Mouse (Mus musculus) hindbrain, embryonic 16.5 days (tissue): ENCODE measurements around the gene Scn8a. TPM values are rescaled to one million over a fixed set of nuclear protein-coding genes. Genes with fewer than 3 reads are reported as not detected.

Experiments used
- ATAC-seq: fragments of 200-750 bp; cut with Nextera tagmentation; 2 replicates; pipeline ENCODE4 v1.8.0; 2017; ENCODE audit warnings: moderate TSS enrichment, moderate library complexity
- H3K27ac ChIP-seq: fragments of 300-500 bp; sonication (generic); 2 replicates; pipeline ENCODE4 v1.5.1; 2014; ENCODE audit warnings: low read depth, mild to moderate bottlenecking, control low read depth, low read length, moderate library complexity
- H3K27me3 ChIP-seq: fragments of 300-500 bp; sonication (generic); replicated peaks from 2 replicates; pipeline ENCODE4 v1.6.1; 2014; ENCODE audit warnings: low read length; ENCODE audit not compliant: control insufficient read depth, insufficient read depth
- H3K36me3 ChIP-seq: fragments of 300-500 bp; sonication (generic); 2 replicates; pipeline ENCODE4 v1.6.1; 2014; ENCODE audit warnings: mild to moderate bottlenecking, low read length, moderate library complexity, mixed read lengths; ENCODE audit not compliant: control insufficient read depth, insufficient read depth
- H3K4me1 ChIP-seq: fragments of 300-500 bp; sonication (generic); 2 replicates; pipeline ENCODE4 v1.6.1; 2014; ENCODE audit warnings: low read depth, low read length; ENCODE audit not compliant: control insufficient read depth, insufficient read depth
- H3K4me2 ChIP-seq: fragments of 300-500 bp; sonication (generic); 2 replicates; pipeline ENCODE4 v1.6.1; 2014; ENCODE audit warnings: mild to moderate bottlenecking, low read length, control low read depth, moderate library complexity
- H3K4me3 ChIP-seq: fragments of 300-500 bp; sonication (generic); 2 replicates; pipeline ENCODE4 v1.5.1; 2014; ENCODE audit warnings: mild to moderate bottlenecking, low read length, control low read depth, moderate library complexity
- H3K9ac ChIP-seq: fragments of 300-500 bp; sonication (generic); 2 replicates; pipeline ENCODE4 v1.6.1; 2014; ENCODE audit warnings: low read depth, mild to moderate bottlenecking, control low read depth, low read length, moderate library complexity
- H3K9me3 ChIP-seq: fragments of 300-500 bp; sonication (generic); 2 replicates; pipeline ENCODE4 v1.6.1; 2014; ENCODE audit warnings: mild to moderate bottlenecking, low read length, moderate library complexity; ENCODE audit not compliant: control insufficient read depth
- WGBS: fragments of 180-500 bp; shearing (Covaris S2); extraction: QIAGEN DNeasy Blood & Tissue Kit; methylation state at CpG from one replicate; pipeline ENCODE4 v1.1.7; 2014; 5-methylcytosine and 5-hydroxymethylcytosine counted together
- polyA plus RNA-seq: library from polyadenylated mRNA; unstranded; fragments of >200 nt; fragmentation: Nextera tagmentation; extraction: Ambion mirVana; gene quantifications from 2 replicates; pipeline ENCODE4 v1.2.1, GENCODE M21; 2015

Gene Scn8a
- polyA plus RNA-seq, 1 experiment from 2014 or later = 11.6 TPM

- H3K4me3 ChIP-seq = no peak overlapping the region
- H3K4me1 ChIP-seq = no peaks in the 10 kb centered on the region; the same call in 1 of the 2 replicates
- H3K27ac ChIP-seq = no peak overlapping the region
- WGBS = 23% methylated on average over 8 of the region's 8 CpGs
- H3K9ac ChIP-seq = no peak overlapping the region
- H3K9me3 ChIP-seq = no peaks in the 10 kb centered on the region
- no peak overlapping the region for H3K4me2 ChIP-seq
- no peak for ATAC-seq
- H3K27me3 ChIP-seq = no peaks in the 10 kb centered on the region
- no peaks in the 10 kb centered on the region for H3K36me3 ChIP-seq
Measured at GRCm38 (mm10) chr15:100952854-100953253, 83.2 kb downstream of the Scn8a start.

DNA sequence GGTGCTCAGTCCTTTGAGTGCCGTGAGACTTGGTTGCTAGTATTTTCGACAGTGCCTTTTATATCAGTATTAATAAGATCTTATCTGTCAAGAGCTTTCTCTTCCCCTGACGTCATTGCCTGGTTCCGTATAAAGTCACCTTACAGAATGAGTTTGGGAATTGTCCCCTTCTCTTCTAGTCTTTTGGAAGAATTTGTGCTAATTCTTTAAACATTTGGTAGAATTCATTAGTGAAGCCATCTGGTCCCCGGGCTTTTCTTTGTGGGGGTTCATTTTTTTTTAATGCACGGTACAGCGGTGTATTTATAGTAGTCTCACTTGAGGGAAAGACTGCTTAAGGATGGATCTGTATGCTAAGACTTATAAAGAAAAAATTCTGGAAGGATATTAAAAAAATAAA is 84.3 kb downstream of the Scn8a start:
- Histone ChIP-seq H3K4me3 (no peak overlapping the region), H3K9ac (no peak overlapping the region), H3K4me1 (no peaks in the 10 kb centered on the region; the same call in 1 of the 2 replicates), H3K27me3 (no peaks in the 10 kb centered on the region), H3K9me3 (no peaks in the 10 kb centered on the region), H3K36me3 (no peaks in the 10 kb centered on the region), H3K4me2 (no peak overlapping the region), H3K27ac (no peak overlapping the region)
- 49% methylated on average over 7 of the region's 7 CpGs for WGBS
- ATAC-seq = no peak

GRCm38 (mm10) chr15:100954751-100955150 is 85.1 kb downstream of the Scn8a start:
- Histone ChIP-seq H3K27me3 (no peaks in the 10 kb centered on the region), H3K27ac (no peak overlapping the region), H3K4me1 (no peaks in the 10 kb centered on the region; the same call in 1 of the 2 replicates), H3K9me3 (no peaks in the 10 kb centered on the region), H3K4me2 (no peak overlapping the region), H3K9ac (no peak overlapping the region), H3K36me3 (no peaks in the 10 kb centered on the region; the same call in 1 of the 2 replicates), H3K4me3 (no peak overlapping the region)
- no peak for ATAC-seq
- 68% methylated on average over 16 of the region's 16 CpGs for WGBS

- Histone ChIP-seq H3K27me3 (no peaks in the 10 kb centered on the region), H3K9ac (no peak overlapping the region), H3K4me2 (no peak overlapping the region), H3K36me3 (no peaks in the 10 kb centered on the region; the same call in 1 of the 2 replicates), H3K4me1 (no peaks in the 10 kb centered on the region), H3K27ac (no peak overlapping the region), H3K4me3 (no peak overlapping the region), H3K9me3 (no peaks in the 10 kb centered on the region)
- 82% methylated on average over 6 of the region's 6 CpGs for WGBS
- ATAC-seq = no peak
Measured at GRCm38 (mm10) chr15:100960958-100961357, 91.3 kb downstream of the Scn8a start.

GRCm38 (mm10) chr15:100961561-100961960 is 91.9 kb downstream of the Scn8a start:
- Histone ChIP-seq H3K9ac (no peak overlapping the region), H3K9me3 (no peaks in the 10 kb centered on the region), H3K4me3 (no peak overlapping the region), H3K27ac (no peak overlapping the region), H3K36me3 (no peaks in the 10 kb centered on the region; the same call in 1 of the 2 replicates), H3K4me1 (no peaks in the 10 kb centered on the region), H3K27me3 (no peaks in the 10 kb centered on the region), H3K4me2 (no peak overlapping the region)
- WGBS = 79% methylated on average over 4 of the region's 4 CpGs
- no peak for ATAC-seq

GRCm38 (mm10) chr15:100971443-100971842 is 101.8 kb downstream of the Scn8a start:
- WGBS = 79% methylated on average over 11 of the region's 11 CpGs
- H3K36me3 ChIP-seq = peaks cover 28% of the 10 kb centered on the region
- no peak overlapping the region for H3K27ac ChIP-seq

DNA sequence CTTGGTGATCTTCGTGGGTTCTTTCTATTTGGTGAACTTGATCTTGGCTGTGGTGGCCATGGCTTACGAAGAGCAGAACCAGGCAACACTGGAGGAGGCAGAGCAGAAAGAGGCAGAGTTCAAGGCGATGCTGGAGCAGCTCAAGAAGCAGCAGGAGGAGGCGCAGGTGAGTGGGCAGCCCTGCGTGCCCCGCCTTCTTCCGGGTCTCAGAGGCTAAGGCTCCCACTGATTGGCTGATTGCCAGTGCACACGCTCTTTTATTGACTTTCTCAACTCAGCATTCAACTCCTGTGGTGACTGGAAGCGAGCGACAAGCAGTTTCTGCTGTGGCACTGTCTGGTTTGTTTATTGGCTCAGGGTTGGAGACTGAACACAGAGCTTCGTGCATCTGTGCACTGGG is 103.1 kb downstream of the Scn8a start:
- Histone ChIP-seq H3K9me3 (no peaks in the 10 kb centered on the region), H3K4me1 (no peaks in the 10 kb centered on the region; the same call in 1 of the 2 replicates), H3K4me3 (no peak overlapping the region), H3K27me3 (no peaks in the 10 kb centered on the region), H3K36me3 (peaks cover 28% of the 10 kb centered on the region), H3K27ac (no peak overlapping the region), H3K4me2 (no peak overlapping the region), H3K9ac (no peak overlapping the region; the same call in 1 of the 2 replicates)
- ATAC-seq = no peak
- 32% methylated on average over 11 of the region's 11 CpGs for whole genome bisulfite sequencing

More at GRCm38 (mm10) chr15:100971443-100971842, 101.8 kb downstream of the Scn8a start:
- H3K4me1 ChIP-seq = no peaks in the 10 kb centered on the region; the same call in 1 of the 2 replicates
- H3K9ac ChIP-seq = no peak overlapping the region
- no peaks in the 10 kb centered on the region for H3K27me3 ChIP-seq
- no peak overlapping the region for H3K4me2 ChIP-seq
- H3K4me3 ChIP-seq = no peak overlapping the region
- ATAC-seq = no peak
- no peaks in the 10 kb centered on the region for H3K9me3 ChIP-seq

- Histone ChIP-seq H3K9me3 (no peaks in the 10 kb centered on the region), H3K36me3 (peaks cover 31% of the 10 kb centered on the region), H3K27ac (no peak overlapping the region), H3K4me1 (no peaks in the 10 kb centered on the region; the same call in 1 of the 2 replicates), H3K4me3 (no peak overlapping the region), H3K4me2 (no peak overlapping the region), H3K27me3 (no peaks in the 10 kb centered on the region), H3K9ac (no peak overlapping the region)
- WGBS = 75% methylated on average over 1 of the region's 1 CpGs
- no peak for ATAC-seq
Measured at GRCm38 (mm10) chr15:100974679-100975078, 105.0 kb downstream of the Scn8a start.

GRCm38 (mm10) chr15:100983427-100984153 is 113.9 kb downstream of the Scn8a start:
- peaks cover 12% of the 10 kb centered on the region for H3K4me1 ChIP-seq
- peak overlapping the region; percentile 43 for H3K4me3 ChIP-seq
- peak; percentile 95 for ATAC-seq
- H3K27ac ChIP-seq = peak overlapping the region; percentile 61
- WGBS = under 1% methylated on average over 45 of the region's 46 CpGs
- H3K27me3 ChIP-seq = no peaks in the 10 kb centered on the region
- H3K9me3 ChIP-seq = no peaks in the 10 kb centered on the region
- H3K9ac ChIP-seq = peak overlapping the region; percentile 63
- peak overlapping the region; percentile 61 for H3K4me2 ChIP-seq
- H3K36me3 ChIP-seq = 0 out of 2 replicates have a peak, but pooled peaks cover 3% of the 10 kb centered on the region
